Mouse (Mus musculus): Measurements from ENCODE around the gene Tex48.

Gene Tex48

GRCm38 (mm10) chr4:63622378-63622835, at the start of gene Tex48:
TSS of gene Tex48 (minus strand) at chr4:63622428.
- no peak for DNase-seq (ENCODE audit: low spot score)

- peak; percentile 16 for DNase-seq (ENCODE audit: low spot score)
Measured at GRCm38 (mm10) chr4:63668255-63668654, 46.0 kb upstream of the Tex48 start.

- DNase-seq (ENCODE audit: low spot score): no peak
Measured at GRCm38 (mm10) chr4:63665738-63666137, 43.5 kb upstream of the Tex48 start.

- no peak for DNase-seq (ENCODE audit: low spot score)
Measured at GRCm38 (mm10) chr4:63663279-63663678, 41.1 kb upstream of the Tex48 start, which contains the start of gene Gm11214. TSS of gene Gm11214 (minus strand) at chr4:63663379.

GRCm38 (mm10) chr4:63661857-63662256, 39.6 kb upstream of the Tex48 start:
- DNase-seq (ENCODE audit: low spot score): no peak

- no peak for DNase-seq (ENCODE audit: low spot score)
Measured at GRCm38 (mm10) chr4:63661426-63661825, 39.2 kb upstream of the Tex48 start.

- DNase-seq (ENCODE audit: low spot score): no peak
Measured at GRCm38 (mm10) chr4:63659775-63660174, 37.5 kb upstream of the Tex48 start.

- no peak for DNase-seq (ENCODE audit: low spot score)
Measured at GRCm38 (mm10) chr4:63659086-63659485, 36.9 kb upstream of the Tex48 start.

- DNase-seq (ENCODE audit: low spot score): no peak
Measured at GRCm38 (mm10) chr4:63654381-63654780, 32.2 kb upstream of the Tex48 start.

GRCm38 (mm10) chr4:63643956-63644726, 21.9 kb upstream of the Tex48 start:
- DNase-seq (ENCODE audit: low spot score): no peak

- no peak for DNase-seq (ENCODE audit: low spot score)
Measured at GRCm38 (mm10) chr4:63639842-63640241, 17.6 kb upstream of the Tex48 start.

- DNase-seq (ENCODE audit: low spot score): no peak
Measured at GRCm38 (mm10) chr4:63638603-63639002, 16.4 kb upstream of the Tex48 start.

- DNase-seq (ENCODE audit: low spot score): no peak
Measured at GRCm38 (mm10) chr4:63633181-63633580, 11.0 kb upstream of the Tex48 start.

GRCm38 (mm10) chr4:63627111-63627510, 4.9 kb upstream of the Tex48 start:
- DNase-seq (ENCODE audit: low spot score): no peak

GRCm38 (mm10) chr4:63625563-63626080, 3.4 kb upstream of the Tex48 start:
- DNase-seq (ENCODE audit: low spot score): no peak

- DNase-seq (ENCODE audit: low spot score): no peak
Measured at GRCm38 (mm10) chr4:63621861-63622260, 367 bp downstream of the Tex48 start.

- DNase-seq (ENCODE audit: low spot score): no peak
Measured at GRCm38 (mm10) chr4:63608391-63608790, 13.8 kb downstream of the Tex48 start.

GRCm38 (mm10) chr4:63605968-63606367, 16.3 kb downstream of the Tex48 start:
- no peak for DNase-seq (ENCODE audit: low spot score)

GRCm38 (mm10) chr4:63605545-63605944, 16.7 kb downstream of the Tex48 start:
- no peak for DNase-seq (ENCODE audit: low spot score)

- DNase-seq (ENCODE audit: low spot score): no peak
Measured at GRCm38 (mm10) chr4:63604945-63605344, 17.3 kb downstream of the Tex48 start, which contains the start of gene Gm11213. TSS of gene Gm11213 (minus strand) at chr4:63605261.

- DNase-seq (ENCODE audit: low spot score): no peak
Measured at GRCm38 (mm10) chr4:63601263-63601662, 21.0 kb downstream of the Tex48 start.

GRCm38 (mm10) chr4:63600786-63601185, 21.4 kb downstream of the Tex48 start:
- DNase-seq (ENCODE audit: low spot score): no peak

GRCm38 (mm10) chr4:63596010-63596409, 26.2 kb downstream of the Tex48 start:
- no peak for DNase-seq (ENCODE audit: low spot score)

GRCm38 (mm10) chr4:63595259-63595658, 27.0 kb downstream of the Tex48 start:
- no peak for DNase-seq (ENCODE audit: low spot score)
